Mouse (Mus musculus): ENCODE data around the gene Cd2bp2. TPM values are rescaled to one million over a fixed set of nuclear protein-coding genes. Genes with fewer than 3 reads are reported as not detected.

Cd2bp2 gene
- polyA plus RNA-seq, 1 experiment from 2014 or later, result 89.9 TPM

DNA sequence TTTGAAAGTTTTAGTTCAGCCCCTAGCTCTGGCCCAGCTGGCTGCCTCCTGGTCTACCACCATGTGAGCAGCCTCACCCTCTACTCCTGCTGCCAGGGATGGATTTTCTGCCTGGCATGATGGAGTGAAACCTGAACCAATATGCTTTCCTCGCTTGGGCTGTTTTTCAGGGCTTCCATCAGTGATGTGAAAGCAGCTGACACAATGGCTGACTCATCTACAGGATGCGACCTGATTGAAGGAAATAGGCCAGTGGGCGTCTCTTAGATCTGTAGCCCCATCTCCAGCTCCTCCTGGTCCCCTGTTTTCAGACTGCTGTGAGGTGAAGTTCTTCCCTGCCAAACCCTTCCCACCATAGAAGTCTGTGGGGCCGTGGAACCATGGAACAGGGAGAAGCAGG, 18.9 kb downstream of the Cd2bp2 start:
- Histone ChIP-seq H3K27me3 (replicated peaks; ENCODE audit: low read depth, poor library complexity, severe bottlenecking) (no peaks in the 10 kb centered on the region), H3K27ac (replicated peaks) (no peak overlapping the region), H3K4me1 (no peaks in the 10 kb centered on the region), H3K36me3 (replicated peaks) (no peaks in the 10 kb centered on the region), H3K9me3 (peaks cover 5% of the 10 kb centered on the region; the same call in 1 of the 2 replicates), H3K4me3 (no peak overlapping the region)
- WGBS, result 80% methylated on average over 4 of the region's 4 CpGs
- no peak for DNase-seq (ENCODE audit: low spot score)

DNA sequence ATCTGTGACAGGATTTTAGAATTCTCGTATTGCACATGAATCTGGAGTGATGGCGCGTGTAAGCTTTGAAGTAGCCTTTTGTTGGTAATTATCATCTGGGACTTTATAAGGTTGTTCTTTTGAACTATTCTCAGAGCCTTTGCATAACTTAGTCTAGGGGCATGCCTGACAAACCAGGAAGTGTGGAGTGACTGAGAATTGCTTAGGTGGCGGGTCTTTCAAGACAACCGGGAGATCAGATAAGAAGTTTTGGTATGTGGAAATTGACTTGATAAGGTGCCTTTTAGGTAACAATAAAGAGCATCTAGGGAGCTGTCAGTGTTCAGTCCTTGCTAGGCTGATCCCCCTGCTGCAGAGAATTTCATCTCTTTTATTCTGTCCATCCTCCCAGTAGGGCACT, 29.3 kb downstream of the Cd2bp2 start:
- H3K36me3 ChIP-seq (replicated peaks), result no peaks in the 10 kb centered on the region
- H3K27ac ChIP-seq (replicated peaks), result no peak overlapping the region
- 90% methylated on average over 5 of the region's 5 CpGs for WGBS
- H3K9me3 ChIP-seq, result no peaks in the 10 kb centered on the region
- no peak overlapping the region for H3K4me3 ChIP-seq
- H3K27me3 ChIP-seq (replicated peaks; ENCODE audit: low read depth, poor library complexity, severe bottlenecking), result no peaks in the 10 kb centered on the region
- no peak for DNase-seq (ENCODE audit: low spot score)
- no peaks in the 10 kb centered on the region for H3K4me1 ChIP-seq

GRCm38 (mm10) chr7:127165607-127166493, 30.0 kb downstream of the Cd2bp2 start:
- DNase-seq (ENCODE audit: low spot score), result no peak
- Histone ChIP-seq H3K27me3 (replicated peaks; ENCODE audit: low read depth, poor library complexity, severe bottlenecking) (no peaks in the 10 kb centered on the region), H3K4me3 (no peak overlapping the region), H3K36me3 (replicated peaks) (no peaks in the 10 kb centered on the region), H3K4me1 (no peaks in the 10 kb centered on the region), H3K27ac (replicated peaks) (no peak overlapping the region), H3K9me3 (no peaks in the 10 kb centered on the region)
- WGBS, result 89% methylated on average over 12 of the region's 12 CpGs

DNA sequence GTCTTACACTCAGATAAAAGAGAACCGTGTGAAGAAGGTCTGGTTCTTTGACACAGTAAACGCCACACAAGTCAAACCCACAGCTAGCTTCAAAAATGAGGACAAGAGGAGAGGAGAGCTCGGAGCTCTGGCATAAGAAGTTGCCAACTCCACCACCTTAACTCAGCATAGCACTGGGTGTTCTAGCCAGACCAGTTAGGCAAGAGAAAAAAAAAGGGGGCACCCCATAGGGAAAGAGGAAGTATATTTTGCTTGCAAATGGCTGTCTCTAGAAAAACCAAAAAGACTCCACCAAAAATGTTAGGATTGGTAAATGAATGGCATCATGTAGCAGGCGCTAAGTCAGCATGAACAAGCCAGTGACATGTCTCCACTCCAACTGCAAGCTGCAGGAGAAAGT, 31.8 kb downstream of the Cd2bp2 start:
- no peaks in the 10 kb centered on the region for H3K36me3 ChIP-seq (replicated peaks)
- no peak for DNase-seq (ENCODE audit: low spot score)
- H3K27me3 ChIP-seq (replicated peaks; ENCODE audit: low read depth, poor library complexity, severe bottlenecking), result no peaks in the 10 kb centered on the region
- H3K9me3 ChIP-seq, result no peaks in the 10 kb centered on the region
- H3K4me3 ChIP-seq, result no peak overlapping the region
- 90% methylated on average over 4 of the region's 4 CpGs for WGBS
- H3K4me1 ChIP-seq, result no peaks in the 10 kb centered on the region
- no peak overlapping the region for H3K27ac ChIP-seq (replicated peaks)

DNA sequence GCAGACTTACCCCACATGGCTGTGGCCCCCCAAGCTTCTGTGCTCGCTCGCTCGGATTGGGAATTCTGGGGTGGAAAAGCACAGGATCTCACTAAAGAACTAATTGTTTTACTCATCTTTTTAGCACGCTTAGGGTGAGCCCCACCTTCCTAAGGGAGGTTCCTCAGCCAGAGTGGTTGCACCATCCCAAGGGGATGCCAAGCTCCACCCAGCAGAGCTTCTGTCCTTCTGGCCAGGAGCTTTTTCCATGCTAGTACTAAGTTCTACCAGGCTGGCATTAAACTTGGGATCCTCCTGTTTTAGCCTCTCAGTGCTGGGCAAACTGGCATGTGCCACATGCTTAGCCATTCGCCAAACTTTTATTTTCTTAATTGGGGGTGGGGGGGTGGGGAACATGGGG, 33.3 kb downstream of the Cd2bp2 start:
- DNase-seq (ENCODE audit: low spot score), result no peak

GRCm38 (mm10) chr7:127157548-127157947, 38.3 kb downstream of the Cd2bp2 start:
- 95% methylated on average over 4 of the region's 4 CpGs for WGBS
- no peak overlapping the region for H3K4me3 ChIP-seq
- H3K9me3 ChIP-seq, result no peaks in the 10 kb centered on the region
- H3K27ac ChIP-seq (replicated peaks), result no peak overlapping the region
- no peaks in the 10 kb centered on the region for H3K36me3 ChIP-seq (replicated peaks)
- DNase-seq (ENCODE audit: low spot score), result no peak
- H3K4me1 ChIP-seq, result no peaks in the 10 kb centered on the region
- H3K27me3 ChIP-seq (replicated peaks; ENCODE audit: low read depth, poor library complexity, severe bottlenecking), result no peaks in the 10 kb centered on the region

More for the DNA sequence above, 33.3 kb downstream of the Cd2bp2 start:
- H3K4me3 ChIP-seq, result no peak overlapping the region
- H3K36me3 ChIP-seq (replicated peaks), result no peaks in the 10 kb centered on the region
- no peaks in the 10 kb centered on the region for H3K4me1 ChIP-seq
- no peaks in the 10 kb centered on the region for H3K9me3 ChIP-seq
- H3K27me3 ChIP-seq (replicated peaks; ENCODE audit: low read depth, poor library complexity, severe bottlenecking), result no peaks in the 10 kb centered on the region
- H3K27ac ChIP-seq (replicated peaks), result no peak overlapping the region
- WGBS, result 85% methylated on average over 5 of the region's 5 CpGs

GRCm38 (mm10) chr7:127153477-127153876, 42.4 kb downstream of the Cd2bp2 start:
- Histone ChIP-seq H3K36me3 (replicated peaks) (no peaks in the 10 kb centered on the region), H3K27ac (replicated peaks) (no peak overlapping the region), H3K4me1 (no peaks in the 10 kb centered on the region), H3K9me3 (no peaks in the 10 kb centered on the region), H3K27me3 (replicated peaks; ENCODE audit: low read depth, poor library complexity, severe bottlenecking) (no peaks in the 10 kb centered on the region), H3K4me3 (no peak overlapping the region)
- 87% methylated on average over 3 of the region's 3 CpGs for WGBS
- DNase-seq (ENCODE audit: low spot score), result no peak

DNA sequence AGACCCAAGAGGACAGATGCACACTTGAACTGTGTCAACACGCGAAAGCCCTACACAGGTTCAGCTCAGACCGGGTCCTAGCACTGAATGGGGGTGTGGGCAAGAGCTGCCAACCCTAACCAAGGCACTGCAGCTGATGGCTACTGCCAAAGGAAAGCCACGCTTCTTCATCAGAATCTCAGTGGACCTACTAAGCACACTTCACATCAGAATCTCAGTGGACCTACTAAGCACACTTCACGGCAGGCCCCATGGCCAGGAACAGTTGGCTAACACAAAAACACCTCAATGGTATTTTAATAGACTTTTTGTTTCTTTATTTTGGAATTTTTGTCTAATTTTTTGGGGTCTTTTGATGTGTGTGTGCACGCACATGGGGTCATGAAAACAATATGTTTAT, 43.4 kb downstream of the Cd2bp2 start:
- Histone ChIP-seq H3K4me3 (no peak overlapping the region), H3K36me3 (replicated peaks) (no peaks in the 10 kb centered on the region), H3K27me3 (replicated peaks; ENCODE audit: low read depth, poor library complexity, severe bottlenecking) (no peaks in the 10 kb centered on the region), H3K27ac (replicated peaks) (no peak overlapping the region), H3K9me3 (no peaks in the 10 kb centered on the region), H3K4me1 (no peaks in the 10 kb centered on the region)
- WGBS, result 91% methylated on average over 6 of the region's 6 CpGs
- no peak for DNase-seq (ENCODE audit: low spot score)

DNA sequence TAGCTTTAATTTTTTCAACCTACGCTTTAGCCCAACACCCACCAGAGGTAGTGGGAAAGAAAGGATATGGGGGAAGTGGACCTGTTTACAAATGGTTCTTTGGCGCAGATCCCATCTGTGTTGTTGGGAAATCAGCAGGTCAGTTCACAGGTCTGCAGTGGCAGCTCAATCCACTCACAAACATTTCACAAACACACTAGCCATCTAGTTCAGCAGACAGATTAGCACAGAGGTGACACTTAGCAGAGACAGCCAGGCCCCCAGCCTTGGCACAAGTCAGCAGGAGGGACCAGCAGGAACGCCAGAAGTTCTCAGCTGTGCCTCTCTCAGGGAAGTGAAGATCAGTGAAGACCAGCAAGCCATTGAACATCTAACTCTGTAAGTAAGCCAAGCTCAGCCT, 47.9 kb downstream of the Cd2bp2 start:
- H3K36me3 ChIP-seq (replicated peaks), result no peaks in the 10 kb centered on the region
- no peak for DNase-seq (ENCODE audit: low spot score)
- peaks cover 13% of the 10 kb centered on the region for H3K4me1 ChIP-seq
- no peaks in the 10 kb centered on the region for H3K9me3 ChIP-seq
- H3K27ac ChIP-seq (replicated peaks), result no peak overlapping the region
- WGBS, result 79% methylated on average over 3 of the region's 3 CpGs
- no peak overlapping the region for H3K4me3 ChIP-seq
- no peaks in the 10 kb centered on the region for H3K27me3 ChIP-seq (replicated peaks; ENCODE audit: low read depth, poor library complexity, severe bottlenecking)

DNA sequence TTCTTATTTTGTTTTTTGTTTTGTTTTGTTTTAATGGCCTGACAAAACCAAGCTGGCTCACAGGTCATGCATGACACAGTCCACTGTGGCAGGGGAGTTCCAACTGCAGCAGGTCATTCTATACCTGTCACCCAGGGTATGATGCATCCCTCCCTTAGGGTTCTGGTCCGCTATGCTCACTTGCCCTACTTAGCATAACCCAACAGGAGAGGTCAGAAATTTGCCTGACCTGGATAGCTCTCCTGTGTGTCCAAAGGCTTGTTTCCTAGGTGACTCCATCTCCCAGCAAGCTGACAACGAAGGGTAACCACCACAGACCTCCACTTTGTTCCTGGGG, 49.6 kb downstream of the Cd2bp2 start:
- H3K27ac ChIP-seq (replicated peaks), result no peak overlapping the region

DNA sequence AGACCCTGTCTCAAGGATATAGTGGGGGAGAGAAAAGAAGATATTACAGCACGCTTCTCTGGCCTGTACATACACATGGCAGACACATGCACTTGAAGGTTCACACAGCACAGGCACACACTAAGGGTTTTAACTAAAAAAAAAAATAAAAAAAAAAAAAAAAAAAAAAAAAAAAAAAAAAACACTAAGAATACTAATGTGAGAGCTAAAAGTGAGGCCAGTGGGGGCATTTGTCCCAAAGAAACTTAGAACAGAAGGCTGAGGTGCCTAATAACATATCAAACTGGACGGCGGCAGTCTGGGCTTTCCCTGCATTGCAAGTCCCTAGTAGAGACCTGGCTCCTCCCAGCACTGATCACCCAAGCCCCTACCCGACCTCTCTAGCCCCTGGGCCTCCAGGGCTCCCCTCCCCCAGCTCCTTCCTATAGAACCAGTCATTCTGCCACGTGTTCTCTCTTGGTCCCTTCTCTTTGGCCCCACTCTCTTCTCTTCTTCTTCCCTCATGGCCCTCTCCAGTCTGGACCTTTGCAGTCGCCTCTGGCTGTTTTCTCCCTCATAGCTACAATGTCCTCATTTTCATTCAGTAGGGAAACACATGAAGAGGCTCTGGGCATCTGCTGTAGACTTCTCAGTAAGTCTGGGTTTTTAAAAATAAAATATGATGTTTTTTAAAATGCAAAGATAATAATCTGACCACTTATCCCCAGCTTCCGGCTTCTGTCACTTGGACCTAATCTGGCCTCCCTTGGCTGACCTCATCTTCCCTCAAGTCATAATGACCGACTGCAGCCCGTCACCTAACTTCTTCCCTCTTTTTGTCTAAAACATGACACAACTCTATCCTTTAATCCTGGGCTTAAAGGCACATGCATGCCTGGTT, 50.2 kb downstream of the Cd2bp2 start:
- DNase-seq (ENCODE audit: low spot score), result peak; percentile 49
- Histone ChIP-seq H3K9me3 (no peaks in the 10 kb centered on the region), H3K27ac (replicated peaks) (no peak overlapping the region; the same call in 1 of the 2 replicates), H3K4me3 (no peak overlapping the region), H3K4me1 (peaks cover 13% of the 10 kb centered on the region), H3K36me3 (replicated peaks) (no peaks in the 10 kb centered on the region), H3K27me3 (replicated peaks; ENCODE audit: low read depth, poor library complexity, severe bottlenecking) (no peaks in the 10 kb centered on the region)
- WGBS, result 51% methylated on average over 9 of the region's 9 CpGs

More for the DNA sequence above, 49.6 kb downstream of the Cd2bp2 start:
- Histone ChIP-seq H3K36me3 (replicated peaks) (no peaks in the 10 kb centered on the region), H3K27me3 (replicated peaks; ENCODE audit: low read depth, poor library complexity, severe bottlenecking) (no peaks in the 10 kb centered on the region), H3K4me1 (peaks cover 13% of the 10 kb centered on the region), H3K9me3 (no peaks in the 10 kb centered on the region), H3K4me3 (no peak overlapping the region)
- 55% methylated on average over 2 of the region's 2 CpGs for WGBS
- DNase-seq (ENCODE audit: low spot score), result no peak

DNA sequence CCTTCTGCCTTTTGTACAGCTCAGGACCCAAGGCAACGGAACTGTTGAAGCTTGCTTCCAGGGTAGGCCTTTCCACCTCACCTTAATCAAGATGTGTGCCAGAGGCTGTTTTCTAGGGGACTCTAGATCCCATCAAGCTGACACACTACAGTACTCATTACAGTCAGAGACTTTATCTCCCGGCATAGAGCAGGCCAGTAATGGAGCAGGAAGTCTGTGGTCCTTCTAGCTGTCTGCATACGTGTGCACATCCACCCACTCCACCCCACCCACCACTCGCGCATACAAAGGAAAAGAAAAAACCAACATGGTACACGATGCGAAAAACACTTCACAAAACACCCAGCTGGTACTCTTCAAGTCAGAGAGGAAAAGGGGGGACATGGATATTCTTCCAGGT, 51.4 kb downstream of the Cd2bp2 start:
- H3K4me1 ChIP-seq, result peaks cover 13% of the 10 kb centered on the region
- H3K27me3 ChIP-seq (replicated peaks; ENCODE audit: low read depth, poor library complexity, severe bottlenecking), result no peaks in the 10 kb centered on the region
- no peak overlapping the region for H3K27ac ChIP-seq (replicated peaks)
- H3K9me3 ChIP-seq, result no peaks in the 10 kb centered on the region
- no peaks in the 10 kb centered on the region for H3K36me3 ChIP-seq (replicated peaks)
- no peak for DNase-seq (ENCODE audit: low spot score)
- H3K4me3 ChIP-seq, result no peak overlapping the region
- WGBS, result 88% methylated on average over 7 of the region's 7 CpGs

DNA sequence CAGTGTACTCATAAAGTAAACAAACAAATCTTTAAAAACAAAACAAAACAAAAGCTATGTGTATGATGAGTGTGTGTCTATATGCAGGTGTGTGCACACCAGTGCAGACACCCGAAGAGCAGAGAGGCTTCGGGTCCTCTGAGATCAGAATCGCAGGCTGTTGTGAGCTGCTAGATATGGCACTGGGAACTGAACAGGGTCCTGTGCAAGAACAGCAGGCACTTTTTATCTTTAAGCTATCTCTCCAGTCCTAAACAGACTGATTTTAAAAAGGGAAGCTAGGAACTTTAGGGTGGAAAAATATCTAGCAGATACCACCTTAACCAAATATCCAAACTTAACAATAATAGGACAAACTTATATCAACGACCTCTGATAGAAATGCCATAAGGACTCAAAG, 53.2 kb downstream of the Cd2bp2 start:
- Histone ChIP-seq H3K27ac (replicated peaks) (no peak overlapping the region), H3K27me3 (replicated peaks; ENCODE audit: low read depth, poor library complexity, severe bottlenecking) (no peaks in the 10 kb centered on the region), H3K4me1 (peaks cover 13% of the 10 kb centered on the region), H3K9me3 (no peaks in the 10 kb centered on the region), H3K4me3 (no peak overlapping the region), H3K36me3 (replicated peaks) (no peaks in the 10 kb centered on the region)
- DNase-seq (ENCODE audit: low spot score), result no peak
- 89% methylated on average over 4 of the region's 4 CpGs for WGBS
